Mouse (Mus musculus): ENCODE data around the gene Srbd1.

- TF ChIP-seq POLR2A (IDR thresholded peaks at IDR 0.05; ENCODE audit: insufficient read depth, low read length) (no peak), CTCF (IDR thresholded peaks at IDR 0.05; ENCODE audit: low read depth, low read length) (no peak), EP300 (IDR thresholded peaks at IDR 0.05; ENCODE audit: insufficient read depth, low read depth, low read length) (no peak)
Observed at GRCm38 (mm10) chr17:86078060-86078459, 66.9 kb downstream of the Srbd1 start.
